Mouse (Mus musculus) spleen, postnatal 4 days (tissue): ENCODE results near the gene Pced1b.

ENCODE experiments used
- DNase-seq, 2 experiments: peaks; one replicate each; pipeline ENCODE4 v3.0.0; 2022; ENCODE audit warnings: low spot score in 2 of 2

Gene Pced1b

GRCm38 (mm10) chr15:97396586-97397299 lies 149.8 kb downstream of the Pced1b start:
- DNase-seq: no peak

DNA sequence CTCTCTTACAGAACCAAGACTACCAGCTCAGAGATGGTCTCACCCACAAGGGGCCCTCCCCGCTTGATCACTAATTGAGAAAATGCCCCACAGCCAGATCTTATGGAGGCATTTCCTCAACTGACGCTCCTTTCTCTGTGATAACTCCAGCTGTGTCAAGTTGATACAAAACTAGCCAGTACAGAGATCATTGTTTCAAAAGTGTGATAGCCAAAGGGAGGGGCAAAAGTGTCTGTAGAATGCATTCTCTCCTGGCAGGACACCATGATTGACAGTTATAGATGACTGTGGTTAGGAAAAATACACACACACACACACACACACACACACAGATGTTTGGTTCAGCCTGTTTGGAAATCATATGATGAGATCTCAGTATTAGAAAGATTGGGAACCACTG lies 150.9 kb downstream of the Pced1b start:
- no peak for DNase-seq

- no peak for DNase-seq
Measured at GRCm38 (mm10) chr15:97400866-97401265, 154.0 kb downstream of the Pced1b start.

- no peak for DNase-seq
Measured at GRCm38 (mm10) chr15:97404483-97404882, 157.6 kb downstream of the Pced1b start.

GRCm38 (mm10) chr15:97404998-97405397 lies 158.1 kb downstream of the Pced1b start:
- no peak for DNase-seq

GRCm38 (mm10) chr15:97406105-97406504 lies 159.2 kb downstream of the Pced1b start:
- no peak for DNase-seq

DNA sequence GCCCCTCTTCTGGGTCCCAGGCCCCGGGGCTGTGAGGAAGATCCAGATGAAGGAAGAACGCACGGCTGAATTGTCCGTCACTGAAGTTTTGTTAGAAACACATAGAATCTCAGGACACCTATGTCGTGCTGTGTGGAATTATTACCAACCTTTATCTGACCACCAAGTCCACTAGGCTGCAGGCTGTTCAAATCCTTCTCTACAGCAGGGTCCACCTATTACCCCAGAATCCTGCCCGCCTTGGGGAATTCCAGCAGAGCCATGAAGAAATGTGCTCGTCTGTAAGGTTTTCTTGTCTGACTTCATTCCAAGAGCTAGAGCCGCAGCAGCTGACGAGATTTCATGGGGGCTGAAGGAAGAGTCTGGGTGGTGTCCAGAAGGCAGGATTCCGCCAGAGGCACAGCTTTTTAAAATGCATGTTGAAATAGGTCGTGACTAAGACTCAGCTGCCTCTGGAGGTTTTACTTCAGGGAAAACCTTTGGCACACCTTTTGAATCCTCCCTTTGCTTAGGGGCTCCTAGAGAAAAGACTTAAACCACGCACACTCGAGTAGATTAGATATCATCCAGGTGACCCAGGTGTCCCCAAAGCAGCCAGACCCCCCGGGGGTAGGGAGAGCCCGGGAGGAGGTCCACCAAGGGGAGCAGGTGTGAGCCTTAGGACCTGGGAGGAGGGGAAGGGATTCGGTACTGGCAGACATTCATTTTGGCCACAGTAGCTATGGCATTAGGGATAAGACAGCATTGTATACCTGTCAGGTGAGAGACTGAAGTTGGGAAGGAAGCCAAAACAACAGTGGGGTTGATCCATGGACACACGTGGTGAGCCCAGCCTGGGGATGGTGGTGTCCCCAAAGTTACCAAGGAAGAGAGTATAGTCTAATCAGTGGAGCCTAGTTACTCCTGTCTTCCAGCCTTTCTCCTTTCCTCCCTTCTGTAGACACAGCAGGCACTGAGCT lies 160.9 kb downstream of the Pced1b start:
- no peak for DNase-seq

- DNase-seq: no peak
Measured at GRCm38 (mm10) chr15:97411136-97411535, 164.2 kb downstream of the Pced1b start.

DNA sequence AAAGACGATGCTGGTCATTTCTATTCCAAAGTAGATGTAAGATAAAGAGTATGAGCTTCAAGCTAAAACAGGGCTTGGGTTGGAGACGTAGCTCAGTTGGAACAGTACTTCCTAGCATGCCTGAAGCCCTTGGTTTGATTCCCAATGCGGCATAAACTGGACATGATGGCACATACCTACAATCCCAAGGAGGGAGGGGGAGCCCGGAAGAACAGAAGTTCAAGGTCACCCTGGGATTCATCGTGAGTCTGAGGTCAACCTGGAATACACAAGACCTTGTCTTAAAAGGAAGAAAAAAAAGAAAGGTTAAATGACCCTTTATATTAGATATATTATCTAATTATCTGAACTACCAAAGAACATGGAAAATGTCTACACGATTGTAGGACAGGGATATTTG lies 164.8 kb downstream of the Pced1b start:
- DNase-seq: no peak

DNA sequence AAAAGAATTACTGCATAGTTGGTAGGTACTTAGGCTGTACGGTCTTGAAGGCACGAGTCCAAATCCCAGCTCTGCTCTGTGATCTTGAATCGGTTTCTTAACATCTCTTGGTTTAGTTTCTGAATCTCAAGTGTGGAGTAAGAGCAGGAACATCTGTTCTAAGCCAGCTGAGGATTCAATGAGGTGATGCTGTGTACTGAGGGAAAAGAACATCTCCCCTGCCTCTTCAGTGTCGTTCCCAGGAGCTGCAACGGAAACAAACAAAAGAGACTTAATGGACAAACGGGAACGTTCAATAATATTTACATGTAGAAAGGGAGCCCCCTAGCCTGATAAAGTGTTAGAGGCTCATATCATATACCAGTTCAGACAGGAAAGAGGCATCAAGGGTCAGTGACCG lies 165.4 kb downstream of the Pced1b start:
- DNase-seq: no peak

- DNase-seq: no peak
Measured at GRCm38 (mm10) chr15:97412861-97413260, 166.0 kb downstream of the Pced1b start.

DNA sequence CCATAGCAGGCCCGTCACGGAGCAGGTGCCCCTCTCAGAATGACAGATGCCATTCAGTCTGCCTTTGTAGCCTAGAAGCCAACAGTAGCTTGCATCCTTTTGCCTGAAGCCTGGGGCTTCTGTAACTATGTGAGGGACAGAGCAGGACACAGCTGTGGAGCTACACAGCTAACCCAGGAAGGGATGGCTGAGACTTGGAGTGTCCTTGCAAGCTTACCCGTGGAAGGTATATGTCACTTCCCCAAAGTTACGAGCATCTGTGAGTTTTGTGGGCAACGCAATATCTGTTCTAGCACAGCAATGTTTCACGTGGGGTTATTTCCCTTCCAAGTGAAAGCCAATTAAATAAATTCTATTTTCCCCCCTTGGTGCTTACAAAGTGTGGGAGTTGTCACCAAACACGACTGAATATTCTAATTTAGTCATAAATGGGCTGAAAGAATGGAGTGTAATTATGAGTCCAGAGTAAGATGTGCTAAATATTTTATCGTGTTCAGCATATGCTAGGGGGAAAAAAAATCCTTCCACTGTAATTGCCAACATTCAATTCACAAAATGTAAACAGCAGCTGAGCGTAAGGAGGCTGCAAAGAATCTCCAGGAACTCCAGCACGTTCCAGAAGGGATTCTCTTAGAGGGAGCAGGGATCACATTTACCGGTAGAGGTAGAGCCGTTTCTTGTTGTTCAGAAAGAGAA lies 168.0 kb downstream of the Pced1b start:
- DNase-seq: no peak

DNA sequence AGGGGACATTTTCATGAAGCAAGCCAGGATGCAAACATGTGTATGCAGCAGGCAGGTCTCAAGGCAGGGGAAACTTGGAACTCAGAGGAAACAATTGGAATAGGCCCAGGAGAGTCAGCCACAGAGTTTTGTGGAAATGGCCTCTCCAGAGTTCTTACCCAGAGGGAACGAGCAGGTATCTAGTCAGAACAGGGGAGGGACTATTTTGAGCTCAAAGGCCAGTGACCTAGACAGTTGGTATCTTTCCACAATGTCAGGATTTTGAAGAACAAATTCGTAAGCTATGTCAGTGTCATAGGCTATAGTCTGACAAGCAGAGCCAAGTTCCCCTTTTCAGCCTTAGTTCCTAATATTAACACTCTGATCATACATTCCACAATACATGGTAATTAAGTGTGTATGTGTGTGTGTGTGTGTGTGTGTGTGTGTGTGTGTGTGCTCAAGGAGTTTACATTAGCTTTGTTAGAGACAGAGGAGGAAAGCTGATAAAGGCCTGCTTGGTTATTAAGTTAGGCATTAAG lies 168.6 kb downstream of the Pced1b start:
- no peak for DNase-seq

GRCm38 (mm10) chr15:97420292-97420691 lies 173.4 kb downstream of the Pced1b start:
- no peak for DNase-seq

- DNase-seq: no peak
Measured at GRCm38 (mm10) chr15:97421533-97421932, 174.6 kb downstream of the Pced1b start.

GRCm38 (mm10) chr15:97422212-97422944 lies 175.5 kb downstream of the Pced1b start:
- no peak for DNase-seq

GRCm38 (mm10) chr15:97424375-97424774 lies 177.5 kb downstream of the Pced1b start:
- no peak for DNase-seq

DNA sequence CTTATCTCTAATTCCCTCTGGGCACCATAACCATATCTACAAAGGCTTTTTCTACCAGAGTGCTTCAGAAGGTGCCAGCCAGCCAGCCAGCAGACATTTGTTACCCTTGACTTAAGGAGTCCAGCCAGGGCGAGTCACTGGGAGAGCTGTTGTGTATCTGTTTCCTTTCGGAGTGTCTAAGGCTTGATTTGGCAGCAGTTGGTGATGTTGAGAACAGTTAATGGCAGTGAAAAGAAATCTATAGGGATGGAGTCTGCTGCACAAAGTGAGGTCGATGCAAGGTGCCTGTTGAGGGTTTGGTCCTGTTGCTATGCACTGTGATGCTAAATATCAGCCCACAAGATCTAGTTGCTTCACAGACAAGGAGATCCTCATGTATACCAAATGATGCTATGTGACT lies 178.1 kb downstream of the Pced1b start:
- DNase-seq: no peak

GRCm38 (mm10) chr15:97429201-97429900 lies 182.4 kb downstream of the Pced1b start:
- DNase-seq: no peak

DNA sequence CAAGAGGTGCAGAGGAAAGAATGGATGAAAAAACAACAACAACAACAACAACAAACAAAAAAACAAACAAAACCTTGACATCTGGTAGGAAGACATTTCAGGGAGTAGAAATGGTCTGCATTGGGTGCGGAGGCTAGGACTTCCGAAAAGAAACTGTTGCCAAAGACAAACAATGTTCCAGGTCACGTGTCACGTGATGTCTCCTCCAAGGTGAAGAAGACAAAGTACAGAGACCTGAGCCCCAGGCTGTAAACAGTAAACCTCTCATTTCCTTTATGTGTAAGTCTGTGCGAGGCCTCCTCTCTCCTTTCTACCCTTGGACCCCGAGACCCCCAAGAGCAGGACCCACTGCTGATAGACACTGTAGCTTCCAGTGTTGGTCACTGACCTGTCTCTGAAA lies 184.6 kb downstream of the Pced1b start:
- DNase-seq: no peak

DNA sequence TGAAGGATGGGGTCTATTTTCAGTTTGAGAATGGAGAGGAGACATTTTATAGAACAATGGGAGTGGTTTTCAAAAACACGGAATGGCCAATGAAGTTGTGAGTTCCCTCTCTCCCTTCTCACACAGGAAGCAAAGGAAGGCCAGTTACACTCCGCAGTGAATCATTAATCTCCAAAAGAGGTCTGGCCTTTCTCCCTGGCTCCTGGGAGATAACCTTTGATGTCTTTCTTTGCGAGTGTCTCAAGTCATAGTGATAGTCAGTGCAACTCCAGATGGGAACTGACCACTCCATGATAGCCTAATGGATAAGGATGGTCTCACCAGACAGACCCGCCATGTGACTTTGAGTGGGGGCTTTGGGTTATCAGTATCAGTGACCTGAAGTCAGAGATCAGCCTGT lies 185.3 kb downstream of the Pced1b start:
- no peak for DNase-seq
